ENCODE assay signal across 25 mouse cellular contexts in genomic region chr13:15514082-15514481, GRCm38 (mm10). TPM values are rescaled to one million over a fixed set of nuclear protein-coding genes. Genes with fewer than 3 reads are reported as not detected.
DNase-seq lines count a peak whose midpoint lies in the region; ATAC-seq lines count a peak whose summit lies in the region.
"Had no signal": no experiment of that assay in that cellular context is flagged by ENCODE, and none has a peak within 500 bp of the region (broad histone marks: within the 10 kb centered on the region; RNA-seq: fewer than 3 reads in every experiment).

No protein-coding gene starts in this region.

- H3K27me3 ChIP-seq in embryonic facial prominence, embryonic 13.5 days = no peaks in the 10 kb centered on the region
- no peaks in the 10 kb centered on the region for H3K27me3 ChIP-seq in embryonic facial prominence, embryonic 10.5 days (replicated peaks; ENCODE audit: low read depth, poor library complexity, severe bottlenecking)
- no peaks in the 10 kb centered on the region for H3K27me3 ChIP-seq in limb, embryonic 15.5 days
- H3K27me3 ChIP-seq: forebrain, embryonic 13.5 days; heart, embryonic 12.5 days; hindbrain, embryonic 12.5 days; midbrain, embryonic 13.5 days had no signal

- 0 out of 2 replicates have a peak overlapping the region, but pooled peaks have one; percentile 4 for H3K27ac ChIP-seq in embryonic facial prominence, embryonic 13.5 days
- no peak overlapping the region for H3K27ac ChIP-seq in embryonic facial prominence, embryonic 10.5 days (replicated peaks)
- peak overlapping the region; percentile 33; the same call in 1 of the 2 replicates for H3K27ac ChIP-seq in limb, embryonic 15.5 days
- H3K27ac ChIP-seq: forebrain, embryonic 13.5 days; hindbrain, embryonic 12.5 days; liver, embryonic 14.5 days; midbrain, embryonic 13.5 days had no signal

- H3K4me3 ChIP-seq in embryonic facial prominence, embryonic 13.5 days = no peak overlapping the region
- no peak overlapping the region for H3K4me3 ChIP-seq in embryonic facial prominence, embryonic 10.5 days
- H3K4me3 ChIP-seq in limb, embryonic 15.5 days = no peak overlapping the region
- H3K4me3 ChIP-seq: erythroblast, embryonic 14.5 days; forebrain, embryonic 13.5 days; heart, embryonic 12.5 days; hindbrain, embryonic 12.5 days; midbrain, embryonic 13.5 days had no signal

- WGBS in embryonic facial prominence, embryonic 13.5 days = 76% methylated on average over 8 of the region's 8 CpGs
- WGBS in embryonic facial prominence, embryonic 10.5 days = 90% methylated on average over 8 of the region's 8 CpGs
- WGBS in limb, embryonic 15.5 days = 36% methylated on average over 8 of the region's 8 CpGs

- H3K36me3 ChIP-seq in embryonic facial prominence, embryonic 13.5 days = no peaks in the 10 kb centered on the region
- 0 out of 2 replicates have a peak, but pooled peaks cover 3% of the 10 kb centered on the region for H3K36me3 ChIP-seq in embryonic facial prominence, embryonic 10.5 days (replicated peaks)
- no peaks in the 10 kb centered on the region for H3K36me3 ChIP-seq in limb, embryonic 15.5 days
- H3K36me3 ChIP-seq: G1E; heart, embryonic 12.5 days; hindbrain, embryonic 12.5 days; midbrain, embryonic 13.5 days had no signal

- no peak for DNase-seq in embryonic facial prominence, embryonic 10.5 days (ENCODE audit: low spot score)
- DNase-seq in heart, postnatal 10 days = peak; percentile 4 to 24
- no peak for DNase-seq in heart, postnatal 36 days
- peak; percentile 17 for DNase-seq in lung, postnatal 36 days
- no peak for DNase-seq in lung, postnatal 4 days
- DNase-seq in frontal cortex, postnatal 36 days (ENCODE audit: low spot score in 2 of 2) = no peak
- DNase-seq: adrenal gland, postnatal 36 days; cerebellum, adult 18-20 months; cerebellum, postnatal 25 days; embryo, embryonic 11 days; gastrocnemius, postnatal 14 days; kidney, adult 2 months; kidney, postnatal 14 days; thymus, postnatal 36 days had no signal

- peaks cover 32% of the 10 kb centered on the region for H3K4me1 ChIP-seq in embryonic facial prominence, embryonic 13.5 days
- peaks cover 31% of the 10 kb centered on the region for H3K4me1 ChIP-seq in embryonic facial prominence, embryonic 10.5 days
- peaks cover 36% of the 10 kb centered on the region for H3K4me1 ChIP-seq in limb, embryonic 15.5 days

- no peaks in the 10 kb centered on the region for H3K9me3 ChIP-seq in embryonic facial prominence, embryonic 13.5 days
- H3K9me3 ChIP-seq in embryonic facial prominence, embryonic 10.5 days = no peaks in the 10 kb centered on the region
- H3K9me3 ChIP-seq in limb, embryonic 15.5 days = no peaks in the 10 kb centered on the region
- H3K9me3 ChIP-seq: forebrain, embryonic 13.5 days; G1E; heart, embryonic 12.5 days; hindbrain, embryonic 12.5 days; midbrain, embryonic 13.5 days had no signal

- no peak overlapping the region for H3K4me2 ChIP-seq in embryonic facial prominence, embryonic 13.5 days
- no peak overlapping the region for H3K4me2 ChIP-seq in limb, embryonic 15.5 days
- H3K4me2 ChIP-seq: forebrain, embryonic 13.5 days; heart, embryonic 12.5 days; hindbrain, embryonic 12.5 days; midbrain, embryonic 13.5 days had no signal

- intact Hi-C loops in heart, postnatal 10 days (cut with DNase I) = no loop called here
- intact Hi-C loops in heart, postnatal 36 days (cut with DNase I) = no loop called here

- H3K9ac ChIP-seq in embryonic facial prominence, embryonic 13.5 days = no peak overlapping the region
- no peak overlapping the region for H3K9ac ChIP-seq in limb, embryonic 15.5 days
- H3K9ac ChIP-seq: forebrain, embryonic 13.5 days; heart, embryonic 12.5 days; hindbrain, embryonic 12.5 days; liver, embryonic 14.5 days; midbrain, embryonic 13.5 days had no signal

- no peak for ATAC-seq in embryonic facial prominence, embryonic 13.5 days (ENCODE audit: insufficient number of reproducible peaks, insufficient read depth, low FRiP score, low TSS enrichment, low read depth)
- ATAC-seq in limb, embryonic 15.5 days (ENCODE audit: insufficient number of reproducible peaks, low FRiP score, low TSS enrichment, low read depth) = peak; percentile 49; the same call in 1 of the 2 replicates
- ATAC-seq: forebrain, embryonic 13.5 days; inflammation-experienced regulatory T-cells, adult 6 months; midbrain, embryonic 13.5 days had no signal

RNA-seq across cellular contexts. Expression of gene Gli3, which starts 51.0 kb away (rescaled TPM):
- 32.8 and 38.3 TPM in 2 replicates for polyA plus RNA-seq in embryonic facial prominence, embryonic 13.5 days (2015; fragmentation: Nextera tagmentation; extraction: Ambion mirVana)
- 33.9 and 35.4 TPM in 2 replicates for polyA plus RNA-seq in embryonic facial prominence, embryonic 10.5 days (2016; fragmentation: Nextera tagmentation; extraction: Ambion mirVana)
- total RNA-seq in heart, postnatal 10 days (2021) = 1 to 10 TPM; 8.6 to 9.8 TPM
- 1 to 10 TPM; 1.9 to 2.1 TPM for total RNA-seq in heart, postnatal 36 days (2021)
- polyA plus RNA-seq in limb, embryonic 15.5 days (2015; fragmentation: Nextera tagmentation; extraction: Ambion mirVana) = 25.4 and 30.1 TPM in 2 replicates
- total RNA-seq: megakaryocyte, adult 5-6 weeks had no signal
- polyA plus RNA-seq: erythroblast, embryonic 14.5 days; G1E had no signal

Comparison
In these comparisons a context has a peak if more than half of its experiments do, and no peak if none do; other contexts are left out.
1. DNase-seq: peak in heart, postnatal 10 days (2 of 2) and lung, postnatal 36 days (single experiment); none in embryonic facial prominence, embryonic 10.5 days (single experiment), heart, postnatal 36 days (0 of 2), lung, postnatal 4 days (0 of 2) and frontal cortex, postnatal 36 days (0 of 2).